Mouse (Mus musculus): Measurements from ENCODE around the gene Sipa1l2.
A peak's percentile ranks its signal among the peaks of the same experiment; 100 is the strongest.

The Sipa1l2 gene

GRCm38 (mm10) chr8:125580426-125580825, 10.8 kb upstream of the Sipa1l2 start:
- no peak for DNase-seq (ENCODE audit: low spot score in 2 of 2)

GRCm38 (mm10) chr8:125576127-125576526, 6.5 kb upstream of the Sipa1l2 start:
- no peak for DNase-seq (ENCODE audit: low spot score in 2 of 2)

GRCm38 (mm10) chr8:125574280-125574679, 4.7 kb upstream of the Sipa1l2 start:
- DNase-seq (ENCODE audit: low spot score in 2 of 2) = no peak

- no peak for DNase-seq (ENCODE audit: low spot score in 2 of 2)
Measured at GRCm38 (mm10) chr8:125572246-125572645, 2.6 kb upstream of the Sipa1l2 start.

- DNase-seq (ENCODE audit: low spot score in 2 of 2) = no peak
Measured at GRCm38 (mm10) chr8:125570835-125571465, 1.3 kb upstream of the Sipa1l2 start.

GRCm38 (mm10) chr8:125570389-125570788, 781 bp upstream of the Sipa1l2 start:
- DNase-seq (ENCODE audit: low spot score in 2 of 2) = no peak

GRCm38 (mm10) chr8:125568851-125569532, 616 bp downstream of the Sipa1l2 start:
- peak in 1 of 2 experiments; percentile 31 for DNase-seq (ENCODE audit: low spot score in 2 of 2)

GRCm38 (mm10) chr8:125568421-125568850, 1.2 kb downstream of the Sipa1l2 start:
- no peak for DNase-seq (ENCODE audit: low spot score in 2 of 2)

- no peak for DNase-seq (ENCODE audit: low spot score in 2 of 2)
Measured at GRCm38 (mm10) chr8:125567569-125567968, 2.0 kb downstream of the Sipa1l2 start.

GRCm38 (mm10) chr8:125562878-125563277, 6.7 kb downstream of the Sipa1l2 start:
- DNase-seq (ENCODE audit: low spot score in 2 of 2) = no peak

GRCm38 (mm10) chr8:125560825-125561490, 8.7 kb downstream of the Sipa1l2 start:
- DNase-seq (ENCODE audit: low spot score in 2 of 2) = no peak

- no peak for DNase-seq (ENCODE audit: low spot score in 2 of 2)
Measured at GRCm38 (mm10) chr8:125559066-125559653, 10.4 kb downstream of the Sipa1l2 start.

GRCm38 (mm10) chr8:125558109-125559065, 11.2 kb downstream of the Sipa1l2 start:
- peak; percentile 84 to 86 for DNase-seq (ENCODE audit: low spot score in 2 of 2)

GRCm38 (mm10) chr8:125557391-125558108, 12.1 kb downstream of the Sipa1l2 start:
- DNase-seq (ENCODE audit: low spot score in 2 of 2) = no peak

- DNase-seq (ENCODE audit: low spot score in 2 of 2) = no peak
Measured at GRCm38 (mm10) chr8:125556706-125557105, 12.9 kb downstream of the Sipa1l2 start.

GRCm38 (mm10) chr8:125550567-125550966, 19.0 kb downstream of the Sipa1l2 start:
- no peak for DNase-seq (ENCODE audit: low spot score in 2 of 2)

GRCm38 (mm10) chr8:125547296-125547695, 22.3 kb downstream of the Sipa1l2 start:
- no peak for DNase-seq (ENCODE audit: low spot score in 2 of 2)

GRCm38 (mm10) chr8:125545866-125546265, 23.7 kb downstream of the Sipa1l2 start:
- no peak for DNase-seq (ENCODE audit: low spot score in 2 of 2)

- DNase-seq (ENCODE audit: low spot score in 2 of 2) = no peak
Measured at GRCm38 (mm10) chr8:125542893-125543613, 26.6 kb downstream of the Sipa1l2 start.
